In genomic region chr16:24220613-24221012, GRCm38 (mm10) we compare ENCODE assay signal across 25 mouse cellular contexts.
DNase-seq lines count a peak whose midpoint lies in the region; ATAC-seq and TF ChIP-seq lines count a peak whose summit lies in the region.
"Had no signal": no experiment of that assay in that cellular context is flagged by ENCODE, and none has a peak within 500 bp of the region (broad histone marks: within the 10 kb centered on the region; RNA-seq: fewer than 3 reads in every experiment).

No protein-coding gene starts in this region.

- no peaks in the 10 kb centered on the region for H3K9me3 ChIP-seq in midbrain, embryonic 11.5 days (ENCODE audit: control insufficient read depth, low read length)
- no peaks in the 10 kb centered on the region for H3K9me3 ChIP-seq in midbrain, postnatal 0 days (ENCODE audit: low read length)
- H3K9me3 ChIP-seq: embryonic facial prominence, embryonic 12.5 days; forebrain, embryonic 12.5 days; forebrain, embryonic 15.5 days; hindbrain, embryonic 12.5 days; hindbrain, embryonic 15.5 days had no signal

- H3K36me3 ChIP-seq in midbrain, embryonic 11.5 days (ENCODE audit: control insufficient read depth, insufficient read depth, low read length) = no peaks in the 10 kb centered on the region
- H3K36me3 ChIP-seq in midbrain, postnatal 0 days (ENCODE audit: insufficient read depth, low read length) = no peaks in the 10 kb centered on the region
- H3K36me3 ChIP-seq: embryonic facial prominence, embryonic 12.5 days; forebrain, embryonic 12.5 days; forebrain, embryonic 15.5 days; G1E; hindbrain, embryonic 12.5 days; hindbrain, embryonic 15.5 days had no signal

- TF ChIP-seq CTCF in gastrocnemius, adult 2 months (IDR thresholded peaks at IDR 0.05) = no peak
- TF ChIP-seq CTCF in midbrain, postnatal 0 days (IDR thresholded peaks at IDR 0.05) = no peak

- 0 out of 2 replicates have a peak, but pooled peaks cover 3% of the 10 kb centered on the region for H3K4me1 ChIP-seq in midbrain, embryonic 11.5 days (ENCODE audit: control insufficient read depth, insufficient read depth, low read length)
- H3K4me1 ChIP-seq in midbrain, postnatal 0 days (ENCODE audit: insufficient read depth, low read length) = no peaks in the 10 kb centered on the region

- peak overlapping the region; percentile 0; the same call in 1 of the 2 replicates for H3K27ac ChIP-seq in gastrocnemius, adult 2 months
- H3K27ac ChIP-seq in midbrain, embryonic 11.5 days (ENCODE audit: low read depth, low read length) = no peak overlapping the region
- no peak overlapping the region for H3K27ac ChIP-seq in midbrain, postnatal 0 days (ENCODE audit: low read depth, low read length)
- H3K27ac ChIP-seq: embryonic facial prominence, embryonic 12.5 days; forebrain, embryonic 12.5 days; forebrain, embryonic 15.5 days; hindbrain, embryonic 12.5 days; hindbrain, embryonic 15.5 days had no signal

- no peak overlapping the region for H3K4me3 ChIP-seq in gastrocnemius, adult 2 months
- no peak overlapping the region for H3K4me3 ChIP-seq in midbrain, embryonic 11.5 days (ENCODE audit: low read depth, low read length)
- no peak overlapping the region for H3K4me3 ChIP-seq in midbrain, postnatal 0 days (ENCODE audit: low read depth, low read length)
- H3K4me3 ChIP-seq: embryonic facial prominence, embryonic 12.5 days; erythroblast, embryonic 14.5 days; forebrain, embryonic 12.5 days; forebrain, embryonic 15.5 days; hindbrain, embryonic 12.5 days; hindbrain, embryonic 15.5 days had no signal

- no peak for ATAC-seq in midbrain, embryonic 11.5 days (ENCODE audit: low FRiP score)
- ATAC-seq in midbrain, postnatal 0 days (ENCODE audit: low FRiP score) = no peak
- ATAC-seq: forebrain, embryonic 15.5 days; Patski had no signal

- no peak for DNase-seq in gastrocnemius, adult 2 months
- DNase-seq in gastrocnemius, postnatal 4 days (ENCODE audit: low spot score in 2 of 2) = no peak
- DNase-seq in midbrain, embryonic 11.5 days (ENCODE audit: low spot score, missing footprints) = peak; percentile 19
- no peak for DNase-seq in midbrain, postnatal 0 days (ENCODE audit: low spot score)
- peak; percentile 32 for DNase-seq in thymus, postnatal 4 days
- DNase-seq in thymus, postnatal 25 days = no peak
- no peak for DNase-seq in neural tube, embryonic 10.5 days (ENCODE audit: extremely low spot score, low spot score)
- DNase-seq: adrenal gland, postnatal 10 days; adrenal gland, postnatal 36 days; B cell, adult 2 months; cerebellum, adult 18-20 months; cerebellum, adult 9-10 months; cerebellum, postnatal 14 days; gastrocnemius, postnatal 10 days; gastrocnemius, postnatal 36 days; heart, adult 11 months had no signal

- no peak overlapping the region for H3K4me2 ChIP-seq in midbrain, embryonic 11.5 days
- no peak overlapping the region for H3K4me2 ChIP-seq in midbrain, postnatal 0 days (ENCODE audit: low read depth, low read length, poor library complexity, severe bottlenecking)
- H3K4me2 ChIP-seq: embryonic facial prominence, embryonic 12.5 days; forebrain, embryonic 12.5 days; forebrain, embryonic 15.5 days; heart, embryonic 11.5 days; hindbrain, embryonic 12.5 days; hindbrain, embryonic 15.5 days had no signal

- intact Hi-C loops in gastrocnemius, adult 2 months (cut with DNase I) = no loop called here

- WGBS in midbrain, embryonic 11.5 days = 83% methylated on average over 3 of the region's 3 CpGs
- 96% methylated on average over 3 of the region's 3 CpGs for WGBS in midbrain, postnatal 0 days

- H3K9ac ChIP-seq in midbrain, embryonic 11.5 days (ENCODE audit: low read length) = no peak overlapping the region
- H3K9ac ChIP-seq in midbrain, postnatal 0 days (replicated peaks; ENCODE audit: low read length, poor library complexity, severe bottlenecking) = no peak overlapping the region
- H3K9ac ChIP-seq: embryonic facial prominence, embryonic 12.5 days; forebrain, embryonic 12.5 days; forebrain, embryonic 15.5 days; hindbrain, embryonic 12.5 days; hindbrain, embryonic 15.5 days had no signal

- H3K27me3 ChIP-seq in midbrain, embryonic 11.5 days (ENCODE audit: control insufficient read depth, insufficient read depth, low read length) = no peaks in the 10 kb centered on the region
- no peaks in the 10 kb centered on the region for H3K27me3 ChIP-seq in midbrain, postnatal 0 days (ENCODE audit: insufficient read depth, low read length)
- H3K27me3 ChIP-seq: embryonic facial prominence, embryonic 12.5 days; forebrain, embryonic 12.5 days; forebrain, embryonic 15.5 days; hindbrain, embryonic 12.5 days; hindbrain, embryonic 15.5 days; Patski had no signal

Comparison
In these comparisons a context has a peak if more than half of its experiments do, and no peak if none do; other contexts are left out.
1. DNase-seq: peak in midbrain, embryonic 11.5 days (single experiment) and thymus, postnatal 4 days (single experiment); none in gastrocnemius, adult 2 months (single experiment), gastrocnemius, postnatal 4 days (0 of 2), midbrain, postnatal 0 days (single experiment), thymus, postnatal 25 days (single experiment) and neural tube, embryonic 10.5 days (single experiment).